10 mouse cellular contexts compared by ENCODE assay signal in genomic region chr17:36825525-36825924, GRCm38 (mm10). TPM values are rescaled to one million over a fixed set of nuclear protein-coding genes. Genes with fewer than 3 reads are reported as not detected.
DNase-seq lines count a peak whose midpoint lies in the region; ATAC-seq and TF ChIP-seq lines count a peak whose summit lies in the region.
"Had no signal": no experiment of that assay in that cellular context is flagged by ENCODE, and none has a peak within 500 bp of the region (broad histone marks: within the 10 kb centered on the region; RNA-seq: fewer than 3 reads in every experiment).

No protein-coding gene starts in this region.

- 24% methylated on average over 4 of the region's 4 CpGs for WGBS in liver, adult 2 months
- WGBS in hindbrain, embryonic 16.5 days: 30% methylated on average over 4 of the region's 4 CpGs
- 22% methylated on average over 4 of the region's 4 CpGs for WGBS in heart, embryonic 10.5 days

- peak overlapping the region; percentile 50 for H3K4me2 ChIP-seq in hindbrain, embryonic 16.5 days (ENCODE audit: low read length)

- peaks cover 2% of the 10 kb centered on the region; the same call in 1 of the 2 replicates for H3K4me1 ChIP-seq in liver, adult 2 months (ENCODE audit: control insufficient read depth, insufficient read depth, low read length)
- H3K4me1 ChIP-seq in hindbrain, embryonic 16.5 days (ENCODE audit: control insufficient read depth, insufficient read depth, low read depth, low read length): no peaks in the 10 kb centered on the region
- H3K4me1 ChIP-seq in heart, embryonic 10.5 days: no peaks in the 10 kb centered on the region

- peak; percentile 24 for DNase-seq in liver, adult 2 months (ENCODE audit: extremely low read depth, low read depth, low spot score)
- no peak for DNase-seq in liver
- peak; percentile 14 for DNase-seq in NIH3T3 (ENCODE audit: low read depth)
- DNase-seq in splenic B cell, adult 2 months (ENCODE audit: low read depth, low spot score): peak; percentile 67
- no peak for DNase-seq in layer of hippocampus, adult 9-11 months
- DNase-seq in heart, embryonic 10.5 days (ENCODE audit: low spot score): no peak
- no peak for DNase-seq in yolk sac, embryonic 10.5 days (ENCODE audit: low spot score)

- H3K9ac ChIP-seq in liver, adult 2 months (ENCODE audit: low read depth, low read length): no peak overlapping the region
- H3K9ac ChIP-seq in hindbrain, embryonic 16.5 days (ENCODE audit: low read depth, low read length): no peak overlapping the region

- TF ChIP-seq POLR2A in liver, adult 2 months (IDR thresholded peaks at IDR 0.05; ENCODE audit: extremely low read depth, insufficient read depth, low read length): no peak

- TF ChIP-seq CTCF in liver, adult 2 months (IDR thresholded peaks at IDR 0.05; ENCODE audit: low read depth, low read length): 0 out of 2 replicates have a peak, but pooled peaks have one; percentile 3

- no peaks in the 10 kb centered on the region for H3K79me2 ChIP-seq in liver, adult 2 months (ENCODE audit: control insufficient read depth, insufficient read depth, low read length)

- H3K9me3 ChIP-seq in hindbrain, embryonic 16.5 days (ENCODE audit: control insufficient read depth, low read length): no peaks in the 10 kb centered on the region
- no peaks in the 10 kb centered on the region for H3K9me3 ChIP-seq in heart, embryonic 10.5 days

- H3K27ac ChIP-seq in liver, adult 2 months (replicated peaks; ENCODE audit: insufficient read depth, low read depth, low read length): no peak overlapping the region
- no peak overlapping the region for H3K27ac ChIP-seq in hindbrain, embryonic 16.5 days (ENCODE audit: low read depth, low read length)
- H3K27ac ChIP-seq in heart, embryonic 10.5 days: no peak overlapping the region

- no peaks in the 10 kb centered on the region for H3K36me3 ChIP-seq in liver, adult 2 months (ENCODE audit: control insufficient read depth, insufficient read depth, low read length)
- no peaks in the 10 kb centered on the region for H3K36me3 ChIP-seq in hindbrain, embryonic 16.5 days (ENCODE audit: control insufficient read depth, insufficient read depth, low read length)
- H3K36me3 ChIP-seq in splenic B cell, adult 2 months (ENCODE audit: control insufficient read depth, insufficient read depth, low read length, poor library complexity, severe bottlenecking): no peaks in the 10 kb centered on the region
- no peaks in the 10 kb centered on the region for H3K36me3 ChIP-seq in heart, embryonic 10.5 days

- H3K27me3 ChIP-seq in liver, adult 2 months (ENCODE audit: control insufficient read depth, insufficient read depth, low read length): no peaks in the 10 kb centered on the region
- no peaks in the 10 kb centered on the region for H3K27me3 ChIP-seq in hindbrain, embryonic 16.5 days (replicated peaks; ENCODE audit: control insufficient read depth, insufficient read depth, low read length)
- peaks cover 2% of the 10 kb centered on the region; the same call in 1 of the 2 replicates for H3K27me3 ChIP-seq in splenic B cell, adult 2 months (ENCODE audit: control insufficient read depth, insufficient read depth, low read length, poor library complexity, severe bottlenecking)
- H3K27me3 ChIP-seq in heart, embryonic 10.5 days (ENCODE audit: insufficient read depth, poor library complexity, severe bottlenecking): no peaks in the 10 kb centered on the region

- no peak overlapping the region for H3K4me3 ChIP-seq in liver, adult 2 months (ENCODE audit: insufficient read depth, low read depth, low read length)
- no peak overlapping the region for H3K4me3 ChIP-seq in hindbrain, embryonic 16.5 days (ENCODE audit: low read length)
- H3K4me3 ChIP-seq in heart, embryonic 10.5 days: no peak overlapping the region

- peak; percentile 83 for ATAC-seq in hindbrain, embryonic 16.5 days

RNA-seq across cellular contexts. Expression of gene Trim26, which starts 11.4 kb away (rescaled TPM):
- 13.5 and 14.0 TPM in 2 replicates for total RNA-seq in liver, adult 2 months (2014; rRNA removed)
- 25.8 and 27.0 TPM in 2 replicates for polyA plus RNA-seq in liver, adult 2 months (2012; rRNA removed)
- polyA plus RNA-seq in hindbrain, embryonic 16.5 days (2015; fragmentation: Nextera tagmentation; extraction: Ambion mirVana): 49.5 and 53.8 TPM in 2 replicates
- 27.1 and 30.4 TPM in 2 replicates for polyA plus RNA-seq in heart, embryonic 10.5 days (2016; fragmentation: Nextera tagmentation; extraction: Ambion mirVana)

RNA-seq across cellular contexts. Expression of gene H2-M10.6, which starts 13.6 kb away (rescaled TPM):
- total RNA-seq in liver, adult 2 months (2014; rRNA removed): not detected in 2 replicates
- polyA plus RNA-seq in liver, adult 2 months (2012; rRNA removed): not detected in 2 replicates
- polyA plus RNA-seq in hindbrain, embryonic 16.5 days (2015; fragmentation: Nextera tagmentation; extraction: Ambion mirVana): not detected in 2 replicates
- not detected in 2 replicates for polyA plus RNA-seq in heart, embryonic 10.5 days (2016; fragmentation: Nextera tagmentation; extraction: Ambion mirVana)
- total RNA-seq: left cerebral cortex, postnatal 14 days had no signal
- polyA plus RNA-seq: small intestine, adult 2 months had no signal

RNA-seq across cellular contexts. Expression of gene Trim15, which starts 41.5 kb away (rescaled TPM):
- not detected in 2 replicates for total RNA-seq in liver, adult 2 months (2014; rRNA removed)
- not detected in 2 replicates for polyA plus RNA-seq in liver, adult 2 months (2012; rRNA removed)
- polyA plus RNA-seq in hindbrain, embryonic 16.5 days (2015; fragmentation: Nextera tagmentation; extraction: Ambion mirVana): 0.90 and 1.1 TPM in 2 replicates
- 0.20 TPM in 1 of 2 replicates, not detected in the other for polyA plus RNA-seq in heart, embryonic 10.5 days (2016; fragmentation: Nextera tagmentation; extraction: Ambion mirVana)
- total RNA-seq: left cerebral cortex, postnatal 14 days had no signal

RNA-seq across cellular contexts. Expression of gene Trim10, which starts 43.8 kb away (rescaled TPM):
- total RNA-seq in liver, adult 2 months (2014; rRNA removed): 0.07 TPM in 1 of 2 replicates, not detected in the other
- polyA plus RNA-seq in liver, adult 2 months (2012; rRNA removed): not detected in 2 replicates
- polyA plus RNA-seq in hindbrain, embryonic 16.5 days (2015; fragmentation: Nextera tagmentation; extraction: Ambion mirVana): 0.78 and 1.2 TPM in 2 replicates
- 18.6 and 21.5 TPM in 2 replicates for polyA plus RNA-seq in heart, embryonic 10.5 days (2016; fragmentation: Nextera tagmentation; extraction: Ambion mirVana)
- polyA plus RNA-seq: small intestine, adult 2 months had no signal

RNA-seq across cellular contexts. Expression of gene H2-M10.5, which starts 52.8 kb away (rescaled TPM):
- not detected in 2 replicates for total RNA-seq in liver, adult 2 months (2014; rRNA removed)
- polyA plus RNA-seq in liver, adult 2 months (2012; rRNA removed): not detected in 2 replicates
- not detected in 2 replicates for polyA plus RNA-seq in hindbrain, embryonic 16.5 days (2015; fragmentation: Nextera tagmentation; extraction: Ambion mirVana)
- polyA plus RNA-seq in heart, embryonic 10.5 days (2016; fragmentation: Nextera tagmentation; extraction: Ambion mirVana): not detected in 2 replicates
- total RNA-seq: left cerebral cortex, postnatal 14 days had no signal
- polyA plus RNA-seq: small intestine, adult 2 months had no signal

Comparison
In these comparisons a context has a peak if more than half of its experiments do, and no peak if none do; other contexts are left out.
1. DNase-seq: peak in liver, adult 2 months (single experiment), NIH3T3 (single experiment) and splenic B cell, adult 2 months (single experiment); none in liver (single experiment), layer of hippocampus, adult 9-11 months (single experiment), heart, embryonic 10.5 days (single experiment) and yolk sac, embryonic 10.5 days (single experiment).